Mouse (Mus musculus) induced T-regulatory cell, adult 2 months (primary cell): ENCODE results near the gene 4931428L18Rik.

ENCODE experiments used
- DNase-seq: peaks from one replicate; pipeline ENCODE4 v3.0.0-alpha.2; 2012; ENCODE audit warnings: low read depth

4931428L18Rik gene

GRCm38 (mm10) chr1:31222564-31222963, at the start of gene 4931428L18Rik, which contains the start of gene Pih1d3:
4931428L18Rik (minus strand) TSS chr1:31222684.
Pih1d3 (plus strand) TSS chr1:31222838.
- DNase-seq, result no peak

GRCm38 (mm10) chr1:31260218-31260923, 37.9 kb upstream of the 4931428L18Rik start:
- no peak for DNase-seq

GRCm38 (mm10) chr1:31233319-31234036, 11.0 kb upstream of the 4931428L18Rik start:
- no peak for DNase-seq

GRCm38 (mm10) chr1:31220599-31221250, 1.8 kb downstream of the 4931428L18Rik start:
- no peak for DNase-seq

GRCm38 (mm10) chr1:31214831-31215230, 7.7 kb downstream of the 4931428L18Rik start:
- no peak for DNase-seq

- peak; percentile 52 for DNase-seq
These were observed 12.3 kb downstream of the 4931428L18Rik start for GRCm38 (mm10) chr1:31210144-31210543.

- DNase-seq, result no peak
These were observed 16.7 kb downstream of the 4931428L18Rik start for GRCm38 (mm10) chr1:31205770-31206169.

GRCm38 (mm10) chr1:31205346-31205745, 17.1 kb downstream of the 4931428L18Rik start:
- no peak for DNase-seq

GRCm38 (mm10) chr1:31203771-31204170, 18.7 kb downstream of the 4931428L18Rik start:
- no peak for DNase-seq

- no peak for DNase-seq
These were observed 25.5 kb downstream of the 4931428L18Rik start for GRCm38 (mm10) chr1:31196959-31197358.

GRCm38 (mm10) chr1:31195633-31196032, 26.9 kb downstream of the 4931428L18Rik start:
- DNase-seq, result no peak

GRCm38 (mm10) chr1:31190237-31190866, 32.1 kb downstream of the 4931428L18Rik start:
- no peak for DNase-seq

- no peak for DNase-seq
These were observed 44.2 kb downstream of the 4931428L18Rik start for GRCm38 (mm10) chr1:31178264-31178663.

GRCm38 (mm10) chr1:31176101-31176500, 46.4 kb downstream of the 4931428L18Rik start, which contains the start of gene Lgsn:
Lgsn (plus strand) TSS chr1:31176401.
- DNase-seq, result no peak

- DNase-seq, result no peak
These were observed 47.1 kb downstream of the 4931428L18Rik start for GRCm38 (mm10) chr1:31175401-31175800.

GRCm38 (mm10) chr1:31165326-31166121, 57.0 kb downstream of the 4931428L18Rik start:
- DNase-seq, result no peak

GRCm38 (mm10) chr1:31164527-31165189, 57.8 kb downstream of the 4931428L18Rik start:
- no peak for DNase-seq

- DNase-seq, result no peak
These were observed 65.6 kb downstream of the 4931428L18Rik start for GRCm38 (mm10) chr1:31156884-31157283.

GRCm38 (mm10) chr1:31156185-31156584, 66.3 kb downstream of the 4931428L18Rik start:
- DNase-seq, result no peak

GRCm38 (mm10) chr1:31153793-31154349, 68.6 kb downstream of the 4931428L18Rik start:
- DNase-seq, result peak; percentile 55
